Mouse (Mus musculus) forebrain, embryonic 13.5 days (tissue): ENCODE results near the gene Dnaaf1. TPM values are rescaled to one million over a fixed set of nuclear protein-coding genes. Genes with fewer than 3 reads are reported as not detected.

ENCODE experiments used
- ATAC-seq: fragments of 200-750 bp; cut with Nextera tagmentation; 2 replicates; pipeline ENCODE4 v1.8.0; 2017
- H3K27ac ChIP-seq: fragments of 300-500 bp; sonication (generic); 2 replicates; pipeline ENCODE4 v1.5.1; 2015; ENCODE audit warnings: inconsistent platforms, mild to moderate bottlenecking, moderate library complexity
- H3K27me3 ChIP-seq: fragments of 300-500 bp; sonication (generic); 2 replicates; pipeline ENCODE4 v1.6.1; 2015; ENCODE audit warnings: mild to moderate bottlenecking, inconsistent platforms
- H3K36me3 ChIP-seq: fragments of 300-500 bp; sonication (generic); 2 replicates; pipeline ENCODE4 v1.6.1; 2015; ENCODE audit warnings: mild to moderate bottlenecking, inconsistent platforms; ENCODE audit not compliant: poor library complexity, severe bottlenecking
- H3K4me1 ChIP-seq: fragments of 300-500 bp; sonication (generic); 2 replicates; pipeline ENCODE4 v1.6.1; 2015; ENCODE audit warnings: inconsistent platforms
- H3K4me2 ChIP-seq: fragments of 300-500 bp; sonication (generic); 2 replicates; pipeline ENCODE4 v1.6.1; 2015; ENCODE audit warnings: inconsistent platforms, mild to moderate bottlenecking, moderate library complexity
- H3K4me3 ChIP-seq: fragments of 300-500 bp; sonication (generic); 2 replicates; pipeline ENCODE4 v1.5.1; 2015; ENCODE audit warnings: mild to moderate bottlenecking, inconsistent platforms
- H3K9ac ChIP-seq: fragments of 300-500 bp; sonication (generic); 2 replicates; pipeline ENCODE4 v1.6.1; 2015; ENCODE audit warnings: mild to moderate bottlenecking, inconsistent platforms
- H3K9me3 ChIP-seq: fragments of 300-500 bp; sonication (generic); replicated peaks from 2 replicates; pipeline ENCODE4 v1.6.1; 2016; ENCODE audit warnings: inconsistent platforms
- WGBS: fragments of 180-500 bp; shearing (Covaris S2); methylation state at CpG from one replicate; pipeline ENCODE4 v1.1.7; 2015; 5-methylcytosine and 5-hydroxymethylcytosine counted together
- polyA plus RNA-seq: library from polyadenylated mRNA; unstranded; fragments of >200 nt; fragmentation: Nextera tagmentation; extraction: Ambion mirVana; gene quantifications from 2 replicates; pipeline ENCODE4 v1.2.1, GENCODE M21; 2015

Dnaaf1 gene
- polyA plus RNA-seq, 1 experiment from 2014 or later, result 0.19 TPM

GRCm38 (mm10) chr8:119579096-119579495 lies 4.1 kb downstream of the Dnaaf1 start:
- peaks cover 6% of the 10 kb centered on the region; the same call in 1 of the 2 replicates for H3K4me1 ChIP-seq
- no peak overlapping the region for H3K27ac ChIP-seq
- H3K9me3 ChIP-seq, result no peaks in the 10 kb centered on the region
- H3K36me3 ChIP-seq, result no peaks in the 10 kb centered on the region
- no peak overlapping the region for H3K4me2 ChIP-seq
- no peak overlapping the region for H3K4me3 ChIP-seq
- H3K27me3 ChIP-seq, result peaks cover 33% of the 10 kb centered on the region
- ATAC-seq, result no peak
- no peak overlapping the region for H3K9ac ChIP-seq
- WGBS, result 44% methylated on average over 13 of the region's 13 CpGs

DNA sequence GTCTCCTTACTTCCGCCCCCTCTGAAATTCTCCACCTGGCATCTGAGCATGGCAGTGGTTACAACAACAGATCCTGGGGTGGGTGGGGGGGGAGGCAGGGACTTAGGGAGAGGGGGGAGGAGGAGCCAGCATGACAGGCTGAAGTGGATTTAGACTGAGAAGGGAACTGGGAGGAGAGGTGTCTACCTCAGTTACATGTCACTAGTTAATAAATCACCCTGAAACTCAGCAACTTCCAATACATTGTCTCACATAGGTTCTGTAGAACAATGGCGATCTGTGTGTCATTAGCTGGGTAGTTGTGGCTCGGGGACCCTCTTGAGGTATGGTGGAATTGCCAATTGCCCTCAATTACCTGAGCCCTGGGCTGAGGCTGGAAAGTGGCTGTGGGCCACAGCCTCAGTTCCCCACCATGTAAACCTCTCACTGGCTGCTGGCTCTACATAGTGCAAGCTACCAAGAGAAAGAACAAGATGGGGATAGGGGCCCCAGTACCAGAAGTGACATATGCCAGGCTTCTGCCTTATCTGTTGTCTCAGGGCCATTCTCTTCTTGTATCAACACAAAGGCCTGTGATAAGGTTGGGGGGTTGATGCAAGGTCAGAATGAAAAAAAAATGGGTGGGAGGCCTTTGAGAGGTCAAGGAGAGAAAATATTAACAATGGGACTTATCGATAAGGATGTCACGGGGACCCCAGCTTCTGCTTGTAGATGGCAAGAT lies 5.6 kb downstream of the Dnaaf1 start:
- no peak for ATAC-seq
- H3K4me2 ChIP-seq, result no peak overlapping the region
- 90% methylated on average over 5 of the region's 5 CpGs for WGBS
- H3K27me3 ChIP-seq, result peaks cover 30% of the 10 kb centered on the region
- no peaks in the 10 kb centered on the region for H3K4me1 ChIP-seq
- no peak overlapping the region for H3K4me3 ChIP-seq
- H3K9me3 ChIP-seq, result no peaks in the 10 kb centered on the region
- H3K36me3 ChIP-seq, result no peaks in the 10 kb centered on the region
- H3K9ac ChIP-seq, result no peak overlapping the region
- H3K27ac ChIP-seq, result no peak overlapping the region

DNA sequence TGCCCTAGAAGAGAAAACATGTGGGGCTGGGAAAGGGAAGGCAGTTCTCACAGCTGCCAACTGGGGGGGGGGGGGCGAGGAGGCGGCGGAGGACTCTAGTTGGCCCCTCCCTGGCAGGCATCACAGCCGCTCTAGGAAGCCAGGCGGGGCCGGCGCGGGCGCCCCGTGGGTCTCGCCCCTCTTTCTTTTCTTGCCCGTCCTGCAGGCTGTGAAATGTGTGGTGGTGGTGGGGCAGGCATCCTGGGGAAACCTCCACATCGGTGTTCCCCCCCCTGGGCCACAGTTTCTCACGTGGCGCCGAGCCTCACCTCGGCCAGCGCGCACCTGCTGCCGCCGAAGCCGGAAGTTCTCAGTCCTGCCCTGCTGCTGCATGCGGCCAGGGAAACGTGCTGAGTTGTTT lies 10.9 kb downstream of the Dnaaf1 start:
- Histone ChIP-seq H3K27me3 (no peaks in the 10 kb centered on the region; the same call in 1 of the 2 replicates), H3K36me3 (no peaks in the 10 kb centered on the region), H3K4me1 (no peaks in the 10 kb centered on the region; the same call in 1 of the 2 replicates), H3K9me3 (no peaks in the 10 kb centered on the region), H3K27ac (no peak overlapping the region), H3K4me2 (peak overlapping the region; percentile 55), H3K4me3 (peak overlapping the region; percentile 27), H3K9ac (no peak overlapping the region)
- WGBS, result 31% methylated on average over 21 of the region's 24 CpGs
- no peak for ATAC-seq

DNA sequence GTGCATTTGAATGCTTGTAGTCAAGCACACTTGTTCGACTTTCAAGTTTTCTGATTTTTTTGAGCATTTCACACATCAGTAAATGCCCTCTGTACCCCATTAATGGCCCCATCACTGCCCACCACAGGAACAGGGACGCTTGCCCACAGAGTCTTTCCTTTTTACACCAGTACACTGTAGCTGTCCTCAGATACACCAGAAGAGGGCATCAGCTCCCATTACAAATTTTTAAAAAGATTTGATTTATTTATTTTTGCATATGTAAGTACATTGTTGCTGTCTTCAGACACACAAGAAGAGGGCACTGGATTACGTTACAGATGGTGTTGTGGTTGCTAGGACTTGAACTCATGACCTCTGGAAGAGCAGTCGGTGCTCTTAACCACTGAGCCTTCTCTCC lies 13.3 kb downstream of the Dnaaf1 start:
- H3K9ac ChIP-seq, result no peak overlapping the region
- no peaks in the 10 kb centered on the region for H3K9me3 ChIP-seq
- no peaks in the 10 kb centered on the region; the same call in 1 of the 2 replicates for H3K4me1 ChIP-seq
- no peak overlapping the region for H3K27ac ChIP-seq
- H3K27me3 ChIP-seq, result no peaks in the 10 kb centered on the region; the same call in 1 of the 2 replicates
- H3K4me3 ChIP-seq, result no peak overlapping the region
- no peak overlapping the region for H3K4me2 ChIP-seq
- WGBS, result 68% methylated on average over 4 of the region's 4 CpGs
- H3K36me3 ChIP-seq, result no peaks in the 10 kb centered on the region
- ATAC-seq, result no peak

- Histone ChIP-seq H3K9me3 (no peaks in the 10 kb centered on the region), H3K4me2 (no peak overlapping the region), H3K36me3 (no peaks in the 10 kb centered on the region), H3K27ac (no peak overlapping the region), H3K4me1 (no peaks in the 10 kb centered on the region; the same call in 1 of the 2 replicates), H3K4me3 (no peak overlapping the region), H3K27me3 (no peaks in the 10 kb centered on the region; the same call in 1 of the 2 replicates), H3K9ac (no peak overlapping the region)
- ATAC-seq, result no peak
- 37% methylated on average over 10 of the region's 10 CpGs for WGBS
Observed at GRCm38 (mm10) chr8:119588844-119589243, 13.8 kb downstream of the Dnaaf1 start.

DNA sequence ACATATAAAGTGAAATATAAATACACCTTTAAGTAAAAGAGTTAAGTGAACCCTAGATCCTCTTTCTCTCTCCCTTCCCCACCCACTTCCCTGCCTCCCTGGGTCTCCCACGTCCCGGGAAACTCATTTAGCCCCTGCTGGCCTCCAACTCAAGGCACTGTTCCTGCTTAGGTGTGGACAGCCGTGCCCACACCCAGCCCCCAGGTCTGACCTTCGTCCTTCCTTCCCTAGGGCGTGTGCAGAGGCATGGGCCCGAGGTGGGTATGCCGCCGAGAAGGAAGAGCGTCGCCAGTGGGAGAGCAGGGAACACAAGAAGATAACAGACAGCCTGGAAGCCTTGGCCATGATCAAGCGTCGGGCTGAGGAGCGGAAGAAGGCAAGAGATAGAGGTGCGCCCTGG lies 15.3 kb downstream of the Dnaaf1 start:
- Histone ChIP-seq H3K9me3 (no peaks in the 10 kb centered on the region), H3K27me3 (no peaks in the 10 kb centered on the region; the same call in 1 of the 2 replicates), H3K9ac (no peak overlapping the region), H3K36me3 (no peaks in the 10 kb centered on the region), H3K4me1 (peaks cover 3% of the 10 kb centered on the region; the same call in 1 of the 2 replicates), H3K27ac (no peak overlapping the region), H3K4me2 (no peak overlapping the region), H3K4me3 (no peak overlapping the region)
- 84% methylated on average over 14 of the region's 14 CpGs for WGBS
- no peak for ATAC-seq

- H3K9ac ChIP-seq, result no peak overlapping the region
- H3K4me3 ChIP-seq, result no peak overlapping the region
- no peaks in the 10 kb centered on the region for H3K9me3 ChIP-seq
- peaks cover 3% of the 10 kb centered on the region; the same call in 1 of the 2 replicates for H3K4me1 ChIP-seq
- no peak overlapping the region for H3K27ac ChIP-seq
- WGBS, result 91% methylated on average over 7 of the region's 7 CpGs
- no peaks in the 10 kb centered on the region for H3K27me3 ChIP-seq
- no peak overlapping the region for H3K4me2 ChIP-seq
- no peak for ATAC-seq
- peaks cover 8% of the 10 kb centered on the region for H3K36me3 ChIP-seq
Observed at GRCm38 (mm10) chr8:119591456-119591855, 16.4 kb downstream of the Dnaaf1 start.

DNA sequence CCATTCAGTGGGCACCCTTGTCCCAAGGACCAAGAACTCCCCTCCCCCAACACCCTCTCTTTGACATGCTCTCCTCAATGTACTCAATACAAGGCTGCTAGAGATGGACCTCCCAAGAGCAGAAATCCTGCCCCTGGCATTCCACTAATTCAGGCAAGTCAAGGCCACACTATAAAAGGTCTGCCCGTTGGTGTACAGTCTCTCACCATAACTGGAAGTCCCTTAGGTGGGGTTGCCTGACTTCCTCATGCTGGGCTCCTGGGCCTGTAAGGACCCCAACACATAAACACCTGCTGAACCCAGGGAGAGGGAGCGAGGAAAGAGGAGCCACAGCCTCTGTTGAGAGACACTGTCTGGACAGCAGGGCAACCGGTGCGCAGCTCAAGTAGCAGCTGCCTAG lies 28.7 kb downstream of the Dnaaf1 start:
- H3K27me3 ChIP-seq, result no peaks in the 10 kb centered on the region
- no peak overlapping the region for H3K27ac ChIP-seq
- H3K4me3 ChIP-seq, result peak overlapping the region; percentile 67
- peaks cover 44% of the 10 kb centered on the region for H3K36me3 ChIP-seq
- ATAC-seq, result no peak
- peaks cover 12% of the 10 kb centered on the region for H3K4me1 ChIP-seq
- H3K4me2 ChIP-seq, result peak overlapping the region; percentile 95
- H3K9me3 ChIP-seq, result 0 out of 2 replicates have a peak, but pooled peaks cover under 1% of the 10 kb centered on the region
- WGBS, result 91% methylated on average over 4 of the region's 4 CpGs
- peak overlapping the region; percentile 85 for H3K9ac ChIP-seq

DNA sequence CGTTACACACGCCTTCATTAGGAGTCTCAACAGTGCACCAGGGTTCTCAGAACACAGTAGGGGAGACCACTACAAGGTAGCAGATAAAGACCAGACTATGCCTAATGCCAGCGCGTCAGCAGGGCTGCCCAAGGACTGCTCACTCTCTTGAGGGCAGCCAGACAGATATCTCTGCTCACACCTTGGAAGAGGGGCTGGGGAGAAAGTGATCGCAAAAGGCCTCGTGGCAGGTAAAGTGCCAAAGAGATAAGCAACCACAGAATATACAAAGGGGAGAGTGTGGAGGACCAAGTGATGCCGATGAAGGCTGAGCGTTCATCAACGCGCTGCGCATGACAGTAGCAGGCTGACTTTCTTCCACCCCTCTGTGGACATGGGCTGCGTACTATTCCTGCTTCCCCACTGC lies 29.4 kb downstream of the Dnaaf1 start:
- peak overlapping the region; percentile 67 for H3K4me3 ChIP-seq
- H3K27me3 ChIP-seq, result no peaks in the 10 kb centered on the region
- H3K9me3 ChIP-seq, result 0 out of 2 replicates have a peak, but pooled peaks cover 4% of the 10 kb centered on the region
- H3K9ac ChIP-seq, result peak overlapping the region; percentile 85
- WGBS, result 48% methylated on average over 12 of the region's 12 CpGs
- ATAC-seq, result peak; percentile 43; the same call in 1 of the 2 replicates
- H3K27ac ChIP-seq, result no peak overlapping the region
- H3K4me1 ChIP-seq, result peaks cover 12% of the 10 kb centered on the region
- peaks cover 38% of the 10 kb centered on the region for H3K36me3 ChIP-seq
- peak overlapping the region; percentile 95 for H3K4me2 ChIP-seq

DNA sequence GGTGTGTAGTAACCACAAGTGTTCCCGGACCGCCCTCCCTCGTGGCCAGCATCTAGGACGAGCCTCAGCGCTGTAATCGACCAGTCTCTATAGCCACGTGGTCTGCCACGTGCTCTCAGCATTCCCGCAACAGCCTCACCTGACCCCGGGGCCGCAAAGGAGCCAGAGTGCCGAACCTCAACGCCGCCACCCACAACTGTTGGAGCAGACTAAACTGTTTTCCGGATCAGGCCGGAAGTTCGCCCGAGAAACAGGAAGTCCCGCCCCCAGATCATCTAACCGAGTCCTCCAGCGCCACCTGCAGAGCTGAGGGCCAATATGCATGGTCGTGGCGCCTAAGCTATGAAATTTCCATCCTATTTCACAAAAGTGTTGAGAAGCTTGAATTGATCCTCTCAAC lies 30.0 kb downstream of the Dnaaf1 start, which contains the start of gene Taf1c:
Gene Taf1c, minus strand, starts transcription at position 227 of the 400 bp plus-strand sequence.
- peak; percentile 90 for ATAC-seq
- WGBS, result under 1% methylated on average over 23 of the region's 23 CpGs
- Histone ChIP-seq H3K27ac (no peak within 1 kb of the TSS), H3K27me3 (no peaks in the 10 kb centered on the region), H3K9me3 (0 out of 2 replicates have a peak, but pooled peaks cover 4% of the 10 kb centered on the region), H3K36me3 (peaks cover 32% of the 10 kb centered on the region), H3K4me2 (peak within 1 kb of the TSS; percentile 95), H3K4me3 (peak within 1 kb of the TSS; percentile 67), H3K9ac (peak within 1 kb of the TSS; percentile 85), H3K4me1 (peaks cover 12% of the 10 kb centered on the region)

- H3K27me3 ChIP-seq, result no peaks in the 10 kb centered on the region
- no peak overlapping the region for H3K9ac ChIP-seq
- 0 out of 2 replicates have a peak, but pooled peaks cover 4% of the 10 kb centered on the region for H3K9me3 ChIP-seq
- no peak overlapping the region for H3K27ac ChIP-seq
- no peak for ATAC-seq
- no peak overlapping the region for H3K4me3 ChIP-seq
- H3K4me2 ChIP-seq, result no peak overlapping the region
- 84% methylated on average over 2 of the region's 2 CpGs for WGBS
- H3K4me1 ChIP-seq, result peaks cover 12% of the 10 kb centered on the region
- peaks cover 20% of the 10 kb centered on the region for H3K36me3 ChIP-seq
Observed at GRCm38 (mm10) chr8:119606224-119606623, 31.2 kb downstream of the Dnaaf1 start.

- H3K36me3 ChIP-seq, result no peaks in the 10 kb centered on the region
- no peaks in the 10 kb centered on the region for H3K27me3 ChIP-seq
- H3K4me2 ChIP-seq, result no peak within 1 kb of the TSS
- no peak within 1 kb of the TSS for H3K27ac ChIP-seq
- H3K9me3 ChIP-seq, result 0 out of 2 replicates have a peak, but pooled peaks cover 4% of the 10 kb centered on the region
- ATAC-seq, result no peak
- WGBS, result 87% methylated on average over 26 of the region's 26 CpGs
- no peak within 1 kb of the TSS for H3K9ac ChIP-seq
- H3K4me1 ChIP-seq, result no peaks in the 10 kb centered on the region
- H3K4me3 ChIP-seq, result no peak within 1 kb of the TSS
Observed at GRCm38 (mm10) chr8:119612471-119612870, 37.4 kb downstream of the Dnaaf1 start, which contains the start of gene Adad2. Adad2 (plus strand) TSS chr8:119612747.
